Mouse (Mus musculus): Measurements from ENCODE around the gene Rad51d. TPM values are rescaled to one million over a fixed set of nuclear protein-coding genes. Genes with fewer than 3 reads are reported as not detected.
"Not testable (repeated sequence)": the region's sequence is repeated elsewhere in the genome, so short reads cannot be mapped to it uniquely, and the experiment has no call there.

The Rad51d gene
- polyA plus RNA-seq, 1 experiment from 2014 or later, result 13.8 TPM

DNA sequence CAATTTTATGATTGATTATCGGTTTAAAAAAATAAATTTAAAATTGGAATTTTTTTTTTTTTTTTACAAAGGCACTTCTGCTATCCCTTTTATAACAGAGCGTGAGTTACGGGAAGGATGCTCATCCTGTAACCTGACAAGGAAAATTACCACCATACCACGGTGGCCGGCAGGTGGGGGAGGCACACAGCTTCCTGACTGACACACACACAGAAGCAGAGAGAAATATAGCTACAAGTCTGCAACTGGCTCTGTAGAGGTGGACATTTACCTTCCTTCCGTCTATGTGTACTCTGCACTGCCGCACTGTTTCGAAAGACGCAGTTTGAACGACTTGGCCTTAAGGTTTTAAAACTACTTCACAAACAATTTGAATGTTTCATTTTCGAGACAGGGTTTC is 38.3 kb downstream of the Rad51d start:
- Histone ChIP-seq H3K27me3 (no peaks in the 10 kb centered on the region), H3K4me1 (replicated peaks) (peaks cover 35% of the 10 kb centered on the region), H3K36me3 (no peaks in the 10 kb centered on the region), H3K9ac (replicated peaks) (no peak overlapping the region), H3K27ac (no peak overlapping the region), H3K4me2 (replicated peaks) (no peak overlapping the region), H3K4me3 (replicated peaks) (no peak overlapping the region), H3K9me3 (no peaks in the 10 kb centered on the region)
- 88% methylated on average over 11 of the region's 11 CpGs for WGBS
- ATAC-seq, result no peak

DNA sequence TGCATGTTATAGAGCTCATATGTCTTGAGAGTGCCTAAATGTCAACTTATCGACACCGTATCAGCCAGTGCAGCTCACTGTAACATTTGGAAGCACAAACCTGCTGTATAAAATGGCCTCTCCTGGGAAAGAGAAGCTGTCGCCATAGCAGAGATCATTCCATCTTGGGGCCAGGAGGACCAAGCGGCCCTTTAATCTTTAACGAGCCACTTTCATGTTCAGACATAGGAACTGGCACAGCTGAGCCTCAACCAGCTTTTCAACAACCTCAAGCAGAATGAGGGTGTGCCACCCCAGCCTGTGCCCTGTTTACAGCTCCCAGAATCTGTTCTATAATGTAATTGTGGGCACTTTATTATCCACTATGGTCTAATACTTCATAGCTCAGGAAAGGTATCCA is 40.2 kb downstream of the Rad51d start:
- no peak overlapping the region for H3K4me3 ChIP-seq (replicated peaks)
- H3K9me3 ChIP-seq, result no peaks in the 10 kb centered on the region
- H3K4me1 ChIP-seq (replicated peaks), result peaks cover 44% of the 10 kb centered on the region
- 63% methylated on average over 5 of the region's 5 CpGs for WGBS
- H3K27ac ChIP-seq, result peak overlapping the region; percentile 58
- H3K36me3 ChIP-seq, result no peaks in the 10 kb centered on the region
- H3K4me2 ChIP-seq (replicated peaks), result no peak overlapping the region
- no peaks in the 10 kb centered on the region for H3K27me3 ChIP-seq
- no peak for ATAC-seq
- no peak overlapping the region for H3K9ac ChIP-seq (replicated peaks)

DNA sequence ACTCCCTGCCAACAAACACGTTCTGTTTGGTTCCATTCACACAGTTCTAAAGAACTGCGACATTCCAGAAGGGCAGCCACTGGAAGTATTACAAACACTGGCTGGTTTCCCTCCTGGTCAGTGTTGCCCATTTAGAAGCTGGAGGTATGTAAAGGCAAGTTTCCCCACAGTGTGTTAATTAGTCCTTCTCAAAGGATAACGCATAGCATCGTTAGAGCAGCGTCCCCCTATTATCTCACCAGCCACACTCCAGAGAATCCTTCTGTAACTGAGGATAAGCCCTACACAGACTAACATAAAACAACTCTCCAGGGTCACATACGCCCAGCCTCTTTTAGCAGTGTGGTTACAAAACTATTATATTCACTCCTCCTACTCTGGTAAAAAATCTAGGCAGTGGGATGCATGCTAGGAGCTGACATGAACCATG is 42.8 kb downstream of the Rad51d start:
- Histone ChIP-seq H3K4me2 (replicated peaks) (no peak overlapping the region), H3K9ac (replicated peaks) (no peak overlapping the region; the same call in 1 of the 2 replicates), H3K9me3 (no peaks in the 10 kb centered on the region), H3K27ac (no peak overlapping the region), H3K27me3 (no peaks in the 10 kb centered on the region), H3K4me1 (replicated peaks) (peaks cover 51% of the 10 kb centered on the region), H3K36me3 (no peaks in the 10 kb centered on the region), H3K4me3 (replicated peaks) (no peak overlapping the region)
- WGBS, result 19% methylated on average over 6 of the region's 6 CpGs
- ATAC-seq, result no peak

DNA sequence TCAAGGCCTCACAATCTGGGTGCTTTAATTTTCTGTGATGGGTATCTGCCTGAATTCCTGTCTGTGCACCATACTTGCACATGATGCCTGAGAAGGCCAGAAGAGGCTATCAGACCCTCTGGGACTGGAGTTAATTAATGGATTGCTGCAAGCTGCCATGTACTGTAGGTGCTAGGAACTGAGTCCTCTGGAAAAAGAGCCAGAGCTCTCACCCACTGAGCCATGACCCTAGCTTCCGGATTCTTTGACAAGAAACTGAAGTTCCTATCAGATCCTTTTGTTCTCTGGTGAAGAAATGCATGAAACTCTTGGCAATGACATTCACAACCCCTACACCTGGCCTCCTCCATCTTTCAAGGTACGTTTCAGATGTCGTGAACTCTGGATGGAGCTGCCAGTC is 43.5 kb downstream of the Rad51d start:
- Histone ChIP-seq H3K4me3 (replicated peaks) (no peak overlapping the region), H3K4me2 (replicated peaks) (no peak overlapping the region), H3K9me3 (no peaks in the 10 kb centered on the region), H3K27me3 (no peaks in the 10 kb centered on the region), H3K36me3 (no peaks in the 10 kb centered on the region), H3K9ac (replicated peaks) (no peak overlapping the region), H3K4me1 (replicated peaks) (peaks cover 45% of the 10 kb centered on the region), H3K27ac (no peak overlapping the region)
- 66% methylated on average over 3 of the region's 3 CpGs for WGBS
- ATAC-seq, result no peak

DNA sequence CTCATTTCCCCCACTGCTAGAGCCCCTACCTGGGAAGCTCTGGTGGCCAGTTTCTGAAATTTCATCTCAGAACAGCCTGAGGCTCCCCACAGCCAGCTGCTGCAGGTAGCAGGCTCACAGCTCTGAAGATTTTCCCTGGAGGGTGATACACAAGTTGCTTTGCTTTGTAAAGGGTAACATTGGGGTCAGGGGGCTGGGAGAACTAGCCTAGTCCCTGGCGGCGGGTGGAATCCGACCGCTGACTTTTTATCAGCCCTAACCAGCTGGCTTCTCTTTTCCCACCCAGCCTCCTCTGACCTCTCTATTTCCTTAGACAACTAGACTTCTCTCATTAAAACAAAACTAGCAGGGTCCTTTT is 44.4 kb downstream of the Rad51d start:
- WGBS, result 27% methylated on average over 4 of the region's 4 CpGs
- Histone ChIP-seq H3K9ac (replicated peaks) (peak overlapping the region; percentile 24; the same call in 1 of the 2 replicates), H3K4me1 (replicated peaks) (peaks cover 39% of the 10 kb centered on the region), H3K27me3 (no peaks in the 10 kb centered on the region), H3K27ac (no peak overlapping the region), H3K4me2 (replicated peaks) (peak overlapping the region; percentile 33), H3K36me3 (no peaks in the 10 kb centered on the region), H3K9me3 (no peaks in the 10 kb centered on the region), H3K4me3 (replicated peaks) (0 out of 2 replicates have a peak overlapping the region, but pooled peaks have one; percentile 11)
- ATAC-seq, result no peak; the same call in 1 of the 2 replicates

DNA sequence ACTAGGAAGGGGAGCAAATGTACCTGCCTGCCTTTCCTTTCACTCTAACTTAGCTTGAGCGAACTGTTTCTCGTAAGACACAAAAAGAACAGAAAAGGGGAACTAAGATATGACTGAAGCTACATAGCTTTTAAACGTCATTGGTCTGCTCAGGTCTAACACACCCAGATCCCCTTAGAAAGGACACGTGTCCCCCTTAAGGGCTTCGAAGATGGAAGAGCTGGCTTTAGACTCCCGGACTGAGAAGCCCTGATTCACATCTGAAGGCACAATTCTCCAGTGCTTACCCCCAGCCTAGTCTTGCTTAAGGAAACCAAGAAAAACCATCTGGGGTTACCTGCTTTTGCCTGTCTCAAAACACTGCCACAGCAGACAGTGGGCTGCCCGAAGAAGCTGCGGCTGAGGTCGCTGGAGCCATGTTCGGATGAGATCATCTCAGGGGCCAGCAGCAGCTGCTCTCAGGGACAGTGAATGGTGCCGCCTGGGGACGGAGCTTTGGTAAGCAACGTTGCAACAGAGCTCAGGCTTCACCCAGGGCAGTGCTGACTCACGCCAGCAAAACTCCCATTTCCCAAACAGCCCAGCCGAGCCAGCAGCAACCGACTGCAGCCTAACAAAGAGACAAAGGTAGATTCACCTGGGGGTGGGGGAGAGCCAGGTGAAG is 44.9 kb downstream of the Rad51d start:
- Histone ChIP-seq H3K4me1 (replicated peaks) (peaks cover 35% of the 10 kb centered on the region), H3K27me3 (no peaks in the 10 kb centered on the region), H3K9ac (replicated peaks) (peak overlapping the region; percentile 24; the same call in 1 of the 2 replicates), H3K9me3 (no peaks in the 10 kb centered on the region), H3K4me2 (replicated peaks) (peak overlapping the region; percentile 33), H3K4me3 (replicated peaks) (peak overlapping the region; percentile 11; the same call in 1 of the 2 replicates), H3K27ac (no peak overlapping the region), H3K36me3 (no peaks in the 10 kb centered on the region)
- WGBS, result 27% methylated on average over 16 of the region's 16 CpGs
- ATAC-seq, result peak; percentile 75

DNA sequence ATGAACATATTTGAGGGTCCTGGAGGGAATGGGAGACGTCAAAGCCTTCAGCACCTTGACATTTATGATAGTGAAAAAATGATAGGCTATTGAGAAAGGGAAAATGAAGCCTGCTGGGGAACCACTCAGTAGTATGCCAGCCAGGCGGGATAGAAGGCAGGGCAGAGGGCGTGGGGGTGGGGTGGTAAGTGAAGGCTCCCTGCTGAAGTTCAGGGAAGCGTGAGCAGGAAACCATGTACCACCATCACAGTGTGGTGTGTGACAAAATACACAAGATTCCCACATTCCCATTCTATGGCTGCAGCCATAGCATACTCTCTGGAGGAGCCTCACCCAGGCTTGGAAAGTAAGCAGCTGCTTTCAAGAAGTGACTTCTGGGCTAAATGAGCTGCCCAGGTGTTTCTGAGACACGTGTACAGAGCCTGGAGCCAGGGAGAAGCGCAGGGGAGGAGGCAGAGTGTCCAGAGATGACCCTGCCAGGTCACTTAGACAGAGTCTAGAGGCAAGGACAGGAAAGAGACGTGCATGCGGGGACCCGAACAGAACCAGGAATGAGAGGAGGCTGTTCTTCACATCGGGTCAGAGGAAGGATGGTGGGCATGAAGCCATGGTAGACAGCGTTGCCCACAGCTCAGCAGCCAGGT is 45.5 kb downstream of the Rad51d start:
- no peak for ATAC-seq
- Histone ChIP-seq H3K9me3 (no peaks in the 10 kb centered on the region), H3K27ac (no peak overlapping the region), H3K36me3 (no peaks in the 10 kb centered on the region), H3K4me1 (replicated peaks) (peaks cover 29% of the 10 kb centered on the region), H3K4me3 (replicated peaks) (no peak overlapping the region), H3K9ac (replicated peaks) (no peak overlapping the region), H3K4me2 (replicated peaks) (no peak overlapping the region), H3K27me3 (no peaks in the 10 kb centered on the region)
- 76% methylated on average over 11 of the region's 11 CpGs for WGBS

DNA sequence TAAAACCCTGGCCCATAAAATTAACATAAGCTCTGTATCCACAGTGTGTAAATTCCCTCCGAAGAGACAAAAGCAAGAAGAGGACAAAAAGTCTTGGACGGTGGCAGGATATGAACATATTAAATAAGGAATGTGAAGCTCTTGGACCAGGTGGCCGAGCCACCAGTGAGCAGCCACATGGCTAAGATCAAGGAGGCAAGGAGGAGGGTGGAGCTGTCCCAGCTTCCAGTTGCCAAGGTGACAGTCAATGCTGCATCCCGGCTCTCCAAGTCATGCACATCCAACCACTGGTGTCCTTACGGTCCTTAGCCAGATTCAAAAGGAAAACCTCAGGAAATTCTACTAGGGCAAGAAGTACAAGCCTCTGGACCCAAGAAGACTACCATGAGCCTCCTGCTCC is 51.9 kb downstream of the Rad51d start:
- no peaks in the 10 kb centered on the region for H3K9me3 ChIP-seq
- H3K4me3 ChIP-seq (replicated peaks), result no peak overlapping the region
- H3K27ac ChIP-seq, result no peak overlapping the region
- ATAC-seq, result no peak
- H3K9ac ChIP-seq (replicated peaks), result no peak overlapping the region
- no peak overlapping the region for H3K4me2 ChIP-seq (replicated peaks)
- H3K27me3 ChIP-seq, result no peaks in the 10 kb centered on the region
- WGBS, result 26% methylated on average over 5 of the region's 5 CpGs
- H3K36me3 ChIP-seq, result no peaks in the 10 kb centered on the region
- H3K4me1 ChIP-seq (replicated peaks), result peaks cover 22% of the 10 kb centered on the region

DNA sequence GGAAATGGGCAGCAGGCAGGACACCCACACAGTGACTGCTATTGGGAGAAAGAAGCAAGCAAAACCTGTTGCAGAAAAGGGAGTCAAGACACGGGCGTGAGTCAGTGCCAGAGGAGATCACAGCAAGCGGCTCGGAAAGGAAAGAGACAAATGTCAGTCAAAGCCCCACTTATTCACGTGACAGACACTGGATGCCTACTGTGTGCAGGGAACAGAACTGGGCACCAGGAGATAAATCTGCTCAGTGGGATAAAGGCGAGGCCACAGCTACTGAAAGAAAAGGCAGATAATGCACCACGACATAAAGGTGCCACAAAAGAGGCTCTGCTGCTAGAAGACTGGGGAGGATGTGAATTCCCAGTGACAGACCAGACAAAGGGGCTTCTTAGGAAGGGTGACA is 52.6 kb downstream of the Rad51d start:
- H3K4me3 ChIP-seq (replicated peaks), result no peak overlapping the region
- no peaks in the 10 kb centered on the region for H3K27me3 ChIP-seq
- H3K36me3 ChIP-seq, result no peaks in the 10 kb centered on the region
- H3K4me1 ChIP-seq (replicated peaks), result peaks cover 22% of the 10 kb centered on the region
- ATAC-seq, result no peak
- peak overlapping the region; percentile 9; the same call in 1 of the 2 replicates for H3K4me2 ChIP-seq (replicated peaks)
- WGBS, result 13% methylated on average over 7 of the region's 7 CpGs
- 0 out of 2 replicates have a peak overlapping the region, but pooled peaks have one; percentile 11 for H3K27ac ChIP-seq
- no peaks in the 10 kb centered on the region for H3K9me3 ChIP-seq
- no peak overlapping the region for H3K9ac ChIP-seq (replicated peaks)

DNA sequence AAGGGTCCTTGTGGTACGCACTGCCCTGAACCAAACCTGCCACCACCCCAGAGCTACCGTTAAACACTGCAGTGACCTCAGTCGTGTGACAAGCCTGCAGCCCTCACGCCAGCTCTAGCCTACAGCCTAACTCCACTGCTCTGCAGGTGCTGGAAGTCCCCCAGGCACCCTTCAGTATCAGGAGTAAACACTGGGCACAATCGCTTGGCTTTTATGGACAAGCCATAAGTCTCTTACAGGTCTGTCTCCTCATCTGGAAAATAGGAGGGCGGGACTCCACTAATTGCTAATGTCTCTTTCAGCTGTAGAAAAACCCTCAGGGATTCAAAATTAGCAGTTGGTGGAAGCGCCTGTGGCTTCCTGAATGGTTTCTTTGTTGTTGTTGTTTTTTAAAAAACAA is 53.2 kb downstream of the Rad51d start:
- Histone ChIP-seq H3K27ac (no peak overlapping the region), H3K9me3 (no peaks in the 10 kb centered on the region), H3K4me3 (replicated peaks) (no peak overlapping the region), H3K27me3 (no peaks in the 10 kb centered on the region), H3K36me3 (no peaks in the 10 kb centered on the region), H3K4me1 (replicated peaks) (peaks cover 22% of the 10 kb centered on the region), H3K4me2 (replicated peaks) (no peak overlapping the region), H3K9ac (replicated peaks) (no peak overlapping the region)
- WGBS, result 55% methylated on average over 7 of the region's 7 CpGs
- ATAC-seq, result no peak

DNA sequence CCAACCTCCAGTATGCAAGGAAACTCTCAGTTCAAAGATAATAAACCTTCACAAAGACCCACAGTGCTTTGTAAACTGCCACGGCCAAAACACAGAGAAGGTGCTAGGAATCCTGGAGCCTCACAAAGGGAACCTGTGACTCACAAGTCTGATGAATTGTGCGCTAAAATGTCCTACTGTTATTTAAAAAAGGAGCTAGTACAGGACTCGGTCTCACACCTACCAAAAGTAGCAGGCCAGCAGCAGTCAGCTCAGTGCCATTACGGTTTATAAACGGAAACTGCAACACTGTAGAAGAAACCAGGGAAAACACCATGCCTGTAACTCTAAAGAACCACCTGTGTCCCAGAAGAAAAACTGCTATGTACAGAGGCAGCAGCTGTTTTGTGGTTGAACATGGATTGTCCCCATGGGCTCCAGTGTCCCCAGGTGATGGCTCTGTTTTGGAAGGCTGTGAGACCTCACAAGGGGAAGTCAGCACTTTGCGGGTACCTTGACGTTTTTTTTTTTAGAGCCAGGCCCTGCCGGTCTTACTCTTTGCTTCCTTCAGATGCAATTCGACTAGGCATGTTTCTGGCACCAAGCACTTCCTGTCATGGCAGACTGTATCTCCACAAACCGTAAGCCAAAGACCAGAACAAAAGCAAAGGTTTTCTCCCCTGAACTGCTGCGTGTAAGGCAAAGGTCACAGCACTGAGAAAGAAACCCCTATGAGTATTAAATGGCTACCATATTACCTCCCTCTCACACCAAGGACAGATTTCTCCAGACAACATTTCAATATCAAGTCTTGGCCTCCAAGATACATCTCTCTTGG is 54.6 kb downstream of the Rad51d start:
- Histone ChIP-seq H3K4me2 (replicated peaks) (no peak overlapping the region), H3K4me1 (replicated peaks) (peaks cover 34% of the 10 kb centered on the region), H3K36me3 (no peaks in the 10 kb centered on the region), H3K9ac (replicated peaks) (no peak overlapping the region), H3K27me3 (no peaks in the 10 kb centered on the region), H3K4me3 (replicated peaks) (no peak overlapping the region), H3K27ac (no peak overlapping the region), H3K9me3 (no peaks in the 10 kb centered on the region)
- no peak for ATAC-seq
- WGBS, result 72% methylated on average over 11 of the region's 11 CpGs

DNA sequence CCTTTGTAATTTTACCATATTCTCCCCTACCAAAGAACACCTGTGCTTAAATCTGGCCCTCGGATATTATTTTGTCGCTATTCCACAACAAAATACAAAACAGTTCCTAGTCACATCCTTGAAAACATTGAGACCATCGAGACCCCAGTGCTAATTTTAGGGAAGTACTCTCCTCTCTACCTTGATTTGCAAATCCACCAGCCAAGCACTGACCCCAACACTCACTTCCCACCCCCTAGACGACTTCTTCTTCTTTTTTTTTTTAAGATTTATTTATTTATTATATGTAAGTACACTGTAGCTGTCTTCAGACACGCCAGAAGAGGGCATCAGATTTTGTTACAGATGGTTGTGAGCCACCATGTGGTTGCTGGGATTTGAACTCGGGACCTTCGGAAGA is 56.1 kb downstream of the Rad51d start:
- not testable (repeated sequence) for H3K4me2 ChIP-seq (replicated peaks); H3K27me3 ChIP-seq; H3K9ac ChIP-seq (replicated peaks); ATAC-seq; H3K4me3 ChIP-seq (replicated peaks); H3K36me3 ChIP-seq; H3K9me3 ChIP-seq; H3K27ac ChIP-seq
- WGBS, result 90% methylated on average over 7 of the region's 7 CpGs
- peaks cover 35% of the 10 kb centered on the region for H3K4me1 ChIP-seq (replicated peaks)

Measured in midbrain, embryonic 13.5 days (tissue).